Mouse (Mus musculus) embryonic facial prominence, embryonic 15.5 days (tissue): Measurements from ENCODE around the gene Pgd. TPM values are rescaled to one million over a fixed set of nuclear protein-coding genes. Genes with fewer than 3 reads are reported as not detected.

Experiments used
- ATAC-seq: fragments of 200-750 bp; cut with Nextera tagmentation; 2 replicates; pipeline ENCODE4 v1.8.0; 2017; ENCODE audit warnings: low read depth, moderate TSS enrichment; ENCODE audit not compliant: insufficient number of reproducible peaks, low FRiP score, low TSS enrichment
- H3K27ac ChIP-seq: fragments of 300-500 bp; sonication (generic); replicated peaks from 2 replicates; pipeline ENCODE4 v1.5.1; 2015; ENCODE audit warnings: mild to moderate bottlenecking, inconsistent platforms
- H3K27me3 ChIP-seq: fragments of 300-500 bp; sonication (generic); 2 replicates; pipeline ENCODE4 v1.6.1; 2015; ENCODE audit warnings: inconsistent platforms
- H3K36me3 ChIP-seq: fragments of 300-500 bp; sonication (generic); 2 replicates; pipeline ENCODE4 v1.6.1; 2015; ENCODE audit warnings: mild to moderate bottlenecking, inconsistent platforms
- H3K4me1 ChIP-seq: fragments of 300-500 bp; sonication (generic); 2 replicates; pipeline ENCODE4 v1.6.1; 2015; ENCODE audit warnings: inconsistent platforms
- H3K4me2 ChIP-seq: fragments of 300-500 bp; sonication (generic); replicated peaks from 2 replicates; pipeline ENCODE4 v1.6.1; 2015; ENCODE audit warnings: mild to moderate bottlenecking, inconsistent platforms
- H3K4me3 ChIP-seq: fragments of 300-500 bp; sonication (generic); replicated peaks from 2 replicates; pipeline ENCODE4 v1.5.1; 2015; ENCODE audit warnings: mild to moderate bottlenecking, inconsistent platforms
- H3K9ac ChIP-seq: fragments of 300-500 bp; sonication (generic); 2 replicates; pipeline ENCODE4 v1.6.1; 2015; ENCODE audit warnings: inconsistent platforms
- H3K9me3 ChIP-seq: fragments of 300-500 bp; sonication (generic); replicated peaks from 2 replicates; pipeline ENCODE4 v1.6.1; 2016; ENCODE audit warnings: inconsistent platforms
- WGBS: fragments of 180-500 bp; shearing (Covaris S2); methylation state at CpG from one replicate; pipeline ENCODE4 v1.1.7; 2015; 5-methylcytosine and 5-hydroxymethylcytosine counted together
- polyA plus RNA-seq: library from polyadenylated mRNA; unstranded; fragments of >200 nt; fragmentation: Nextera tagmentation; extraction: Ambion mirVana; gene quantifications from 2 replicates; pipeline ENCODE4 v1.2.1, GENCODE M21; 2015

The Pgd gene
- polyA plus RNA-seq, 1 experiment from 2014 or later, result 104 TPM

- no peak overlapping the region for H3K4me3 ChIP-seq
- peaks cover 12% of the 10 kb centered on the region; the same call in 1 of the 2 replicates for H3K36me3 ChIP-seq
- ATAC-seq, result no peak
- peaks cover 24% of the 10 kb centered on the region for H3K4me1 ChIP-seq
- WGBS, result 54% methylated on average over 2 of the region's 2 CpGs
- H3K27me3 ChIP-seq, result no peaks in the 10 kb centered on the region
- no peak overlapping the region for H3K4me2 ChIP-seq
- H3K27ac ChIP-seq, result no peak overlapping the region
- H3K9me3 ChIP-seq, result no peaks in the 10 kb centered on the region
- no peak overlapping the region for H3K9ac ChIP-seq
Observed at GRCm38 (mm10) chr4:149168016-149168415, 1.4 kb upstream of the Pgd start.

GRCm38 (mm10) chr4:149166957-149167611 is 513 bp upstream of the Pgd start:
- Histone ChIP-seq H3K4me2 (peak overlapping the region; percentile 62), H3K4me1 (peaks cover 14% of the 10 kb centered on the region), H3K27ac (peak overlapping the region; percentile 88), H3K4me3 (peak overlapping the region; percentile 70), H3K9me3 (no peaks in the 10 kb centered on the region), H3K9ac (peak overlapping the region; percentile 48; the same call in 1 of the 2 replicates), H3K27me3 (no peaks in the 10 kb centered on the region), H3K36me3 (peaks cover 20% of the 10 kb centered on the region; the same call in 1 of the 2 replicates)
- 1% methylated on average over 27 of the region's 27 CpGs for WGBS
- ATAC-seq, result peak; percentile 25; the same call in 1 of the 2 replicates

- Histone ChIP-seq H3K9me3 (no peaks in the 10 kb centered on the region), H3K4me3 (no peak overlapping the region), H3K9ac (no peak overlapping the region), H3K36me3 (peaks cover 48% of the 10 kb centered on the region), H3K4me1 (peaks cover 11% of the 10 kb centered on the region), H3K4me2 (no peak overlapping the region), H3K27me3 (no peaks in the 10 kb centered on the region), H3K27ac (no peak overlapping the region)
- no peak for ATAC-seq
- 48% methylated on average over 5 of the region's 5 CpGs for WGBS
Observed at GRCm38 (mm10) chr4:149164150-149164549, 2.4 kb downstream of the Pgd start.

GRCm38 (mm10) chr4:149163196-149163595 is 3.4 kb downstream of the Pgd start:
- 31% methylated on average over 1 of the region's 1 CpGs for WGBS
- Histone ChIP-seq H3K9ac (no peak overlapping the region), H3K4me2 (no peak overlapping the region), H3K4me3 (no peak overlapping the region), H3K9me3 (no peaks in the 10 kb centered on the region), H3K4me1 (peaks cover 11% of the 10 kb centered on the region), H3K36me3 (peaks cover 58% of the 10 kb centered on the region), H3K27ac (no peak overlapping the region), H3K27me3 (no peaks in the 10 kb centered on the region)
- ATAC-seq, result no peak

DNA sequence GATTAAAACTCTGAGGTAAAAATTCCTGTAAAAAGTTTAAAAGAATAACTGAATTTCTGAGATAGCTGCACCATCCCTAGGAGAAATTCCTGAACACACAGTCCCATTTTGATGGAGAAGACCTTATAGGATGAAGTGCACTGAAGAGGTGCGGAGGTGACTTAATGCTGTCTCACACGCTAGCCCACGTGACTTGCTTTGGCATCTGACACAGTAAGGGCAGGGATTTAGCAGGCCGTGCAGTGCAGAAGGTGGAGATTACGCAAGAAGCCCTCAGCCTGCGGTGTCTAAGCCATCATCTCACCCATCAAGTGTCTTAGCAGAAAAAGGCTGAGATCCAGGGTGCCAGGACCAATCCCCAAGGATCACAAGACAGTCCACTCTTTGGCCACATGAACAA is 5.4 kb downstream of the Pgd start:
- no peak for ATAC-seq
- no peak overlapping the region for H3K9ac ChIP-seq
- H3K4me1 ChIP-seq, result peaks cover 11% of the 10 kb centered on the region
- no peak overlapping the region for H3K27ac ChIP-seq
- H3K9me3 ChIP-seq, result no peaks in the 10 kb centered on the region
- no peak overlapping the region for H3K4me2 ChIP-seq
- 88% methylated on average over 6 of the region's 6 CpGs for WGBS
- no peaks in the 10 kb centered on the region for H3K27me3 ChIP-seq
- no peak overlapping the region for H3K4me3 ChIP-seq
- peaks cover 78% of the 10 kb centered on the region for H3K36me3 ChIP-seq

DNA sequence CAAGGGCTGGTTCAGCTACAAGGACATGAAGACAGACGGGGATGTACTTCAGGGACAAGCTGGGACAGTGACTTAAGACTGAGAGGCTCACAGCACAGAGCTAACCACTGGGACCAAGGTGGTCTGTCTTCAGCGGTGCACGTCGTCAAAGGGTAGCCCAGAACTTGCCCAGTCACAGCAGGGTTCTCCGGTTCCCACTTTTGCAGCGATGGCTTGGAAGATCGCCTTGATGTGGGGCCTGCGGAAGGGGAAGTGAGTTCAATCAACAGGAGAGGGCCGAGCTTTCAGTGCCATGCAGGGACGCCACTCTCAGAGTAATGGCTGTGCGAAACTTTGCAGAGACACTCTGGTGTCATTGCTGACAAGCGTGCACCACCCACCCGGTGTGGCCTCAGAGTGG is 6.7 kb downstream of the Pgd start:
- ATAC-seq, result no peak
- H3K4me2 ChIP-seq, result no peak overlapping the region
- no peaks in the 10 kb centered on the region for H3K9me3 ChIP-seq
- no peak overlapping the region for H3K27ac ChIP-seq
- H3K4me1 ChIP-seq, result peaks cover 2% of the 10 kb centered on the region
- peaks cover 89% of the 10 kb centered on the region for H3K36me3 ChIP-seq
- WGBS, result 88% methylated on average over 13 of the region's 13 CpGs
- H3K4me3 ChIP-seq, result no peak overlapping the region
- no peaks in the 10 kb centered on the region for H3K27me3 ChIP-seq
- no peak overlapping the region for H3K9ac ChIP-seq

- Histone ChIP-seq H3K27me3 (no peaks in the 10 kb centered on the region), H3K4me1 (no peaks in the 10 kb centered on the region), H3K4me2 (no peak overlapping the region), H3K9ac (no peak overlapping the region), H3K27ac (no peak overlapping the region), H3K4me3 (no peak overlapping the region), H3K9me3 (no peaks in the 10 kb centered on the region), H3K36me3 (peaks cover 92% of the 10 kb centered on the region)
- no peak for ATAC-seq
- WGBS, result 79% methylated on average over 2 of the region's 2 CpGs
Observed at GRCm38 (mm10) chr4:149159203-149159602, 7.4 kb downstream of the Pgd start.

DNA sequence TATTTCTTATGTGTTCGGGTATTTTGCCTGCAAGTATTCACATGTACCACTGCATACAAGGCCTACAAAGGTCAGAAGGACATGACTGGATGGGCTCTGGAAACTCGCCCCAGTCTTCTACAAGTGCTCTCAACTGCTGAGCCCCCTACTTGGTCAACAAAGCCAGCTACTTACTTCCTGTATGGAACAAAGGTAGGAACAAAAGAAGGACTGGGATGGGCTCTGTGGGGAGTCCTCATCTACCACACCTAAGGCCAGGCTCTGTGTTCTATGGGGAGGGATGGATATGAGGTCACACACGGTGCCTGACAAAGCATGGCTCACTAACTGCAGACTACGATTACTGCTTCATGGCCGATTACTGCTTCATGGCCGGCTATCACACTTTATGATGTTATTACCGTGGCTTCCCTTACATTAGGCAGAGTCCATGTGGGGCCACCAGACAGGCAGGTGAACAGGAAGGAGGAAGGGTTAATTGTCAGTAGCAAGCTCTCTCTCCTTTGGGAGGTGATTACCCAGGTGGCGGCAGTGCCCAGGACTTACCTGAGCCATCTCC is 9.1 kb downstream of the Pgd start:
- no peak overlapping the region for H3K4me2 ChIP-seq
- no peak overlapping the region for H3K4me3 ChIP-seq
- H3K9me3 ChIP-seq, result no peaks in the 10 kb centered on the region
- no peak overlapping the region for H3K9ac ChIP-seq
- no peak overlapping the region for H3K27ac ChIP-seq
- ATAC-seq, result no peak
- peaks cover 99% of the 10 kb centered on the region for H3K36me3 ChIP-seq
- 89% methylated on average over 8 of the region's 8 CpGs for WGBS
- no peaks in the 10 kb centered on the region for H3K27me3 ChIP-seq
- H3K4me1 ChIP-seq, result no peaks in the 10 kb centered on the region

DNA sequence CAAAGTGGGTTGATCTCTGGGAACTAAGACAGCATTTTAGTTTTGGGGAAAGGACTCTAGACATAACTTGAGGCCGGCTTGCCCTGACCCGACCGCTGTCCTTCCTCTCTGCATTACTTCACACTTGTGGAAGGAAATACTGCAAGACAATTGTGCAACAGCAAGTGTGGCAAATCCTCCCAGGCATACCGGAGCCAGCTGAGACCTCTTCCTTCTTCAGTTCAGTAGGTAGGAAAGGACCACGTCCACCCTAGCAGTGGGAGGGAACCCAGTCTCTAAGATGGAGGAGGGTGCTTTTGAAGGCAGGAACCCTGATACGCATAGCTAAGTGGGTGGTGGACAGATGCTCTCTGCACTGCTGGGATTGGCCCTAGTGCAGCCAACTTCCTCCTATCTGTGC is 10.9 kb downstream of the Pgd start:
- Histone ChIP-seq H3K4me1 (no peaks in the 10 kb centered on the region), H3K36me3 (peaks cover 100% of the 10 kb centered on the region), H3K4me2 (no peak overlapping the region), H3K9ac (no peak overlapping the region), H3K9me3 (no peaks in the 10 kb centered on the region), H3K4me3 (no peak overlapping the region), H3K27me3 (no peaks in the 10 kb centered on the region), H3K27ac (no peak overlapping the region)
- 91% methylated on average over 6 of the region's 6 CpGs for WGBS
- ATAC-seq, result no peak

- no peaks in the 10 kb centered on the region for H3K9me3 ChIP-seq
- no peak overlapping the region for H3K9ac ChIP-seq
- H3K4me2 ChIP-seq, result no peak overlapping the region
- no peak for ATAC-seq
- WGBS, result 94% methylated on average over 7 of the region's 7 CpGs
- no peak overlapping the region for H3K27ac ChIP-seq
- no peaks in the 10 kb centered on the region for H3K4me1 ChIP-seq
- peaks cover 100% of the 10 kb centered on the region for H3K36me3 ChIP-seq
- H3K27me3 ChIP-seq, result no peaks in the 10 kb centered on the region
- H3K4me3 ChIP-seq, result no peak overlapping the region
Observed at GRCm38 (mm10) chr4:149154859-149155258, 11.7 kb downstream of the Pgd start.

DNA sequence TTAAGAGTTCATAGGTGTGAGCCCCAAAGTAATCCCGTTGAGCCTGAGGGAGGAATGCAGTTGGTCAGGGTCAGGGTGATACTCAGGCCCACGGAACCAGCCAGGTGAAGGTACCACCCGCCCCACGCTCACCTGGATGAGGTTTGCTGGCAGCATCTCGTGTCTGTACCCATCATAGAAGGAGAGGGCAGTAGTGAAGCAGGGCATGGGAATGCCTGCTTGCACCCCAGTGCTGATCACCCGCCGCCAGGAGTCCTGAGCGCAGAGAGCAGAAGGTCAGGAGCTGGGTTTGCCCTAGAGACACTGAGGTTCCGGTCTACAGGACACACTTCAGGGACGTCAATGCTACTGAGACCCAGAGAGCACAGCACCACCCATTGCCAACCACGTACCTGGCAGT is 15.8 kb downstream of the Pgd start:
- Histone ChIP-seq H3K27me3 (no peaks in the 10 kb centered on the region), H3K27ac (no peak overlapping the region), H3K9me3 (no peaks in the 10 kb centered on the region), H3K4me2 (no peak overlapping the region), H3K4me3 (no peak overlapping the region), H3K4me1 (peaks cover 6% of the 10 kb centered on the region; the same call in 1 of the 2 replicates), H3K9ac (no peak overlapping the region), H3K36me3 (peaks cover 62% of the 10 kb centered on the region)
- no peak for ATAC-seq
- 91% methylated on average over 11 of the region's 11 CpGs for WGBS

GRCm38 (mm10) chr4:149150256-149150655 is 16.3 kb downstream of the Pgd start:
- no peak for ATAC-seq
- H3K27me3 ChIP-seq, result no peaks in the 10 kb centered on the region
- no peak overlapping the region for H3K4me3 ChIP-seq
- WGBS, result 82% methylated on average over 11 of the region's 11 CpGs
- H3K9me3 ChIP-seq, result no peaks in the 10 kb centered on the region
- H3K36me3 ChIP-seq, result peaks cover 58% of the 10 kb centered on the region
- H3K4me1 ChIP-seq, result peaks cover 6% of the 10 kb centered on the region; the same call in 1 of the 2 replicates
- H3K4me2 ChIP-seq, result no peak overlapping the region
- H3K27ac ChIP-seq, result no peak overlapping the region
- H3K9ac ChIP-seq, result no peak overlapping the region
